Mouse (Mus musculus) CH12.LX (cell line): ENCODE measurements around the gene Plxna2.

Source experiments
- BHLHE40 ChIP-seq: IDR thresholded peaks from 2 replicates; pipeline ENCODE4 v1.6.1; 2011; ENCODE audit warnings: mild to moderate bottlenecking, low read depth, low read length, improper control_type of control experiment
- CTCF ChIP-seq, 2 experiments: IDR thresholded peaks in 1 of 2; conservative IDR thresholded peaks in 1 of 2; 2 replicates each; pipeline ENCODE4 v1.5.1; 2011 to 2012; ENCODE audit warnings: low read depth in 2 of 2, low read length in 2 of 2, improper control_type of control experiment in 1 of 2, inconsistent platforms in 1 of 2, mild to moderate bottlenecking in 1 of 2, moderate library complexity in 1 of 2
- MAX ChIP-seq: IDR thresholded peaks from 2 replicates; pipeline ENCODE4 v1.6.1; 2011; ENCODE audit warnings: low read length, improper control_type of control experiment
- NELFE ChIP-seq: IDR thresholded peaks from 2 replicates; pipeline ENCODE4 v1.6.1; 2011; ENCODE audit warnings: low read depth, low read length, improper control_type of control experiment

- no peak for TF ChIP-seq CTCF (conservative IDR thresholded peaks at IDR 0.05 in 1 of 2, IDR thresholded peaks at IDR 0.05 in 1 of 2; ENCODE audit: low read depth in 2 of 2, low read length in 2 of 2)
- no peak for TF ChIP-seq NELFE
- no peak for TF ChIP-seq BHLHE40
- TF ChIP-seq MAX, result no peak
Measured at GRCm38 (mm10) chr1:194756001-194756400, 138.0 kb downstream of the Plxna2 start.
